8 mouse cellular contexts compared by ENCODE assay signal in genomic region chr17:5190367-5190766, GRCm38 (mm10).
DNase-seq lines count a peak whose midpoint lies in the region; ATAC-seq and TF ChIP-seq lines count a peak whose summit lies in the region.

No protein-coding gene starts in this region.

- 24% methylated on average over 3 of the region's 3 CpGs for WGBS in heart, embryonic 10.5 days
- WGBS in embryonic facial prominence, embryonic 12.5 days, result 31% methylated on average over 3 of the region's 3 CpGs
- WGBS in kidney, embryonic 16.5 days, result 25% methylated on average over 3 of the region's 3 CpGs
- 24% methylated on average over 3 of the region's 3 CpGs for WGBS in neural tube, embryonic 13.5 days

- H3K9ac ChIP-seq in ES-Bruce4 (ENCODE audit: low read depth, poor library complexity, severe bottlenecking), result peak overlapping the region; percentile 71; the same call in 1 of the 2 replicates
- peak overlapping the region; percentile 66; the same call in 1 of the 2 replicates for H3K9ac ChIP-seq in embryonic facial prominence, embryonic 12.5 days
- H3K9ac ChIP-seq in kidney, embryonic 16.5 days (replicated peaks; ENCODE audit: low read length), result peak overlapping the region; percentile 86
- peak overlapping the region; percentile 75; the same call in 1 of the 2 replicates for H3K9ac ChIP-seq in neural tube, embryonic 13.5 days

- no peak for ATAC-seq in embryonic facial prominence, embryonic 12.5 days (ENCODE audit: insufficient number of reproducible peaks, insufficient read depth, low FRiP score, low TSS enrichment)
- ATAC-seq in kidney, embryonic 16.5 days (ENCODE audit: low FRiP score, low TSS enrichment), result no peak
- ATAC-seq in neural tube, embryonic 13.5 days (ENCODE audit: low read depth), result no peak

- H3K4me1 ChIP-seq in heart, embryonic 10.5 days, result peaks cover 25% of the 10 kb centered on the region
- H3K4me1 ChIP-seq in ES-Bruce4 (ENCODE audit: control insufficient read depth, insufficient read depth, low read length), result no peaks in the 10 kb centered on the region
- peaks cover 29% of the 10 kb centered on the region; the same call in 1 of the 2 replicates for H3K4me1 ChIP-seq in embryonic facial prominence, embryonic 12.5 days
- peaks cover 26% of the 10 kb centered on the region for H3K4me1 ChIP-seq in kidney, embryonic 16.5 days (ENCODE audit: insufficient read depth, low read length)
- peaks cover 56% of the 10 kb centered on the region for H3K4me1 ChIP-seq in neural tube, embryonic 13.5 days (replicated peaks)

- TF ChIP-seq POLR2A in ES-Bruce4 (IDR thresholded peaks at IDR 0.05; ENCODE audit: insufficient read depth, low read length), result no peak

- peak overlapping the region; percentile 93 for H3K27ac ChIP-seq in heart, embryonic 10.5 days
- no peak overlapping the region for H3K27ac ChIP-seq in ES-Bruce4 (ENCODE audit: insufficient read depth, low read length)
- peak overlapping the region; percentile 99 for H3K27ac ChIP-seq in embryonic facial prominence, embryonic 12.5 days
- peak overlapping the region; percentile 99 for H3K27ac ChIP-seq in kidney, embryonic 16.5 days (ENCODE audit: low read length)
- peak overlapping the region; percentile 96 for H3K27ac ChIP-seq in neural tube, embryonic 13.5 days (replicated peaks)

- no peaks in the 10 kb centered on the region for H3K36me3 ChIP-seq in heart, embryonic 10.5 days
- H3K36me3 ChIP-seq in ES-Bruce4 (ENCODE audit: control insufficient read depth, insufficient read depth, low read length, poor library complexity, severe bottlenecking), result no peaks in the 10 kb centered on the region
- H3K36me3 ChIP-seq in embryonic facial prominence, embryonic 12.5 days, result no peaks in the 10 kb centered on the region
- no peaks in the 10 kb centered on the region for H3K36me3 ChIP-seq in kidney, embryonic 16.5 days (ENCODE audit: insufficient read depth, low read length)
- H3K36me3 ChIP-seq in neural tube, embryonic 13.5 days, result no peaks in the 10 kb centered on the region

- peak overlapping the region; percentile 66 for H3K4me2 ChIP-seq in embryonic facial prominence, embryonic 12.5 days (replicated peaks)
- peak overlapping the region; percentile 79 for H3K4me2 ChIP-seq in kidney, embryonic 16.5 days (replicated peaks; ENCODE audit: low read depth, low read length)
- H3K4me2 ChIP-seq in neural tube, embryonic 13.5 days, result peak overlapping the region; percentile 84

- intact Hi-C loops in heart, postnatal 10 days (cut with DNase I), result no loop called here

- no peak for DNase-seq in heart, embryonic 10.5 days (ENCODE audit: low spot score)
- DNase-seq in heart, postnatal 10 days, result no peak
- no peak for DNase-seq in gastrocnemius, postnatal 25 days
- no peak for DNase-seq in layer of hippocampus, adult 8-10 months (ENCODE audit: low spot score in 2 of 2)

- H3K27me3 ChIP-seq in heart, embryonic 10.5 days (ENCODE audit: insufficient read depth, poor library complexity, severe bottlenecking), result no peaks in the 10 kb centered on the region
- H3K27me3 ChIP-seq in ES-Bruce4 (ENCODE audit: control insufficient read depth, insufficient read depth, low read length, poor library complexity, severe bottlenecking), result no peaks in the 10 kb centered on the region
- no peaks in the 10 kb centered on the region for H3K27me3 ChIP-seq in embryonic facial prominence, embryonic 12.5 days
- H3K27me3 ChIP-seq in kidney, embryonic 16.5 days (ENCODE audit: insufficient read depth, low read length), result no peaks in the 10 kb centered on the region
- no peaks in the 10 kb centered on the region for H3K27me3 ChIP-seq in neural tube, embryonic 13.5 days

- H3K4me3 ChIP-seq in heart, embryonic 10.5 days, result peak overlapping the region; percentile 60
- no peak overlapping the region for H3K4me3 ChIP-seq in ES-Bruce4 (ENCODE audit: low read depth, low read length)
- peak overlapping the region; percentile 53 for H3K4me3 ChIP-seq in embryonic facial prominence, embryonic 12.5 days
- peak overlapping the region; percentile 62 for H3K4me3 ChIP-seq in kidney, embryonic 16.5 days (ENCODE audit: low read length)
- peak overlapping the region; percentile 54 for H3K4me3 ChIP-seq in neural tube, embryonic 13.5 days

- no peaks in the 10 kb centered on the region for H3K9me3 ChIP-seq in heart, embryonic 10.5 days
- no peaks in the 10 kb centered on the region for H3K9me3 ChIP-seq in ES-Bruce4 (replicated peaks; ENCODE audit: control insufficient read depth, insufficient read depth, low read length, poor library complexity, severe bottlenecking)
- no peaks in the 10 kb centered on the region for H3K9me3 ChIP-seq in embryonic facial prominence, embryonic 12.5 days
- no peaks in the 10 kb centered on the region for H3K9me3 ChIP-seq in kidney, embryonic 16.5 days (ENCODE audit: low read length)
- H3K9me3 ChIP-seq in neural tube, embryonic 13.5 days, result no peaks in the 10 kb centered on the region

- TF ChIP-seq EP300 in ES-Bruce4 (IDR thresholded peaks at IDR 0.05; ENCODE audit: insufficient read depth, low read depth, low read length), result no peak

- TF ChIP-seq CTCF in ES-Bruce4 (IDR thresholded peaks at IDR 0.05; ENCODE audit: low read depth, low read length), result peak; percentile 1
